Mouse (Mus musculus) CH12.LX (cell line): Measurements from ENCODE around the gene Serinc5. TPM values are rescaled to one million over a fixed set of nuclear protein-coding genes. Genes with fewer than 3 reads are reported as not detected.

Source experiments
- DNase-seq: peaks from one replicate; pipeline ENCODE4 v3.0.0-alpha.2; 2013; ENCODE audit errors: extremely low read depth
- H3K27ac ChIP-seq: 2 replicates; pipeline ENCODE4 v1.5.1; 2012; ENCODE audit warnings: low read depth, mild to moderate bottlenecking, control low read depth, moderate library complexity; ENCODE audit not compliant: insufficient read depth
- H3K27me3 ChIP-seq: replicated peaks from 2 replicates; pipeline ENCODE3; 2012; ENCODE audit warnings: inconsistent platforms
- H3K36me3 ChIP-seq, 2 experiments: replicated peaks in 1 of 2; 2 replicates each; pipeline versions ENCODE3 to v1.6.1; 2012; ENCODE audit warnings: inconsistent platforms in 1 of 2, low read length in 1 of 2, mild to moderate bottlenecking in 1 of 2, mixed read lengths in 1 of 2, moderate library complexity in 1 of 2; ENCODE audit not compliant: control insufficient read depth in 1 of 2, insufficient read depth in 1 of 2
- H3K4me1 ChIP-seq, 2 experiments: 2 replicates each; pipeline ENCODE4 v1.6.1; 2012; ENCODE audit warnings: inconsistent platforms in 1 of 2, moderate library complexity in 1 of 2; ENCODE audit not compliant: insufficient read depth in 2 of 2, control insufficient read depth in 1 of 2
- H3K4me2 ChIP-seq: 2 replicates; pipeline ENCODE4 v1.6.1; 2012; ENCODE audit warnings: low read depth, mild to moderate bottlenecking, control low read depth; ENCODE audit not compliant: poor library complexity, insufficient read depth, severe bottlenecking
- H3K4me3 ChIP-seq, 3 experiments: fragments of 150-350 bp in 1 of 3; sonication (generic) in 1 of 3; replicated peaks in 1 of 3; 2 replicates each; pipeline versions ENCODE3 to v1.5.1; 2011 to 2012; ENCODE audit warnings: low read depth in 2 of 3, low read length in 2 of 3, mild to moderate bottlenecking in 2 of 3, moderate library complexity in 2 of 3, control low read depth in 1 of 3, improper control_type of control experiment in 1 of 3, inconsistent platforms in 1 of 3, mixed read lengths in 1 of 3; ENCODE audit not compliant: poor library complexity in 1 of 3
- H3K79me2 ChIP-seq: replicated peaks from 2 replicates; pipeline ENCODE4 v1.6.1; 2012; ENCODE audit warnings: mild to moderate bottlenecking, moderate library complexity; ENCODE audit not compliant: control insufficient read depth, poor library complexity, insufficient read depth, severe bottlenecking; ENCODE audit errors: extremely low read depth
- H3K9ac ChIP-seq: 2 replicates; pipeline ENCODE4 v1.6.1; 2012; ENCODE audit warnings: low read depth, mild to moderate bottlenecking, control low read depth, moderate library complexity; ENCODE audit not compliant: insufficient read depth
- H3K9me3 ChIP-seq: replicated peaks from 2 replicates; pipeline ENCODE3; 2012; ENCODE audit warnings: low read length, inconsistent platforms, mixed read lengths
- EP300 ChIP-seq: IDR thresholded peaks from 2 replicates; pipeline ENCODE4 v1.6.1; 2011; ENCODE audit warnings: low read length, improper control_type of control experiment
- MAX ChIP-seq: IDR thresholded peaks from 2 replicates; pipeline ENCODE4 v1.6.1; 2011; ENCODE audit warnings: low read length, improper control_type of control experiment
- MXI1 ChIP-seq: IDR thresholded peaks from 2 replicates; pipeline ENCODE4 v1.6.1; 2011; ENCODE audit warnings: mild to moderate bottlenecking, low read depth, low read length, improper control_type of control experiment
- PAX5 ChIP-seq: IDR thresholded peaks from 2 replicates; pipeline ENCODE4 v1.6.1; 2012; ENCODE audit warnings: low read length, inconsistent platforms, mixed read lengths
- POLR2A ChIP-seq: IDR thresholded peaks from 2 replicates; pipeline ENCODE4 v1.6.1; 2011; ENCODE audit warnings: low read depth, mild to moderate bottlenecking, improper control_type of control experiment, low read length
- TCF12 ChIP-seq: IDR thresholded peaks from 2 replicates; pipeline ENCODE4 v1.6.1; 2014; ENCODE audit warnings: low read depth, mild to moderate bottlenecking, inconsistent platforms, low read length, improper control_type of control experiment
- USF2 ChIP-seq: conservative IDR thresholded peaks from 2 replicates; pipeline ENCODE4 v1.6.1; 2011; ENCODE audit warnings: low read depth, low read length, improper control_type of control experiment
- ZKSCAN1 ChIP-seq: IDR thresholded peaks from 2 replicates; pipeline ENCODE4 v1.6.1; 2012; ENCODE audit warnings: low read depth, inconsistent platforms, low read length, improper control_type of control experiment, borderline replicate concordance
- ZNF384 ChIP-seq: IDR thresholded peaks from 2 replicates; pipeline ENCODE4 v1.6.1; 2012; ENCODE audit warnings: low read depth, low read length, improper control_type of control experiment, inconsistent platforms
- dilution Hi-C: fragments of 300-500 bp; cut with MboI; formaldehyde crosslinking; loops from 2 replicates; pipeline ENCODE4 v1.14.3; 2020; ENCODE audit warnings: low sequenced_read_pairs; ENCODE audit not compliant: extremely low pct_unique_long_range_greater_than_20kb, extremely low pct_ligation_motif_present
- in situ Hi-C: fragments of 300-500 bp; cut with MboI; formaldehyde crosslinking; loops from 3 replicates; pipeline ENCODE4 v1.14.3; 2019; ENCODE audit warnings: low sequenced_read_pairs, low pct_ligation_motif_present, low pct_unique_long_range_greater_than_20kb, mixed read lengths
- polyA plus RNA-seq: library from polyadenylated mRNA; unstranded; fragments of >175 nt; gene quantifications from 2 replicates; pipeline ENCODE4 v1.2.1, GENCODE M21; 2012; ENCODE audit warnings: low read depth; ENCODE audit not compliant: insufficient read length
- total RNA-seq, 2 experiments: library from RNA; depleted of rRNA; stranded (reverse); fragments of 300-350 nt in 1 of 2; fragments of >200 nt in 1 of 2; gene quantifications; 2 replicates each; pipeline ENCODE4 v1.2.3; 2012 to 2014

Gene Serinc5
- total and polyA plus RNA-seq, 3 experiments, result 1.9 to 5.2 (median 4.3) TPM

DNA sequence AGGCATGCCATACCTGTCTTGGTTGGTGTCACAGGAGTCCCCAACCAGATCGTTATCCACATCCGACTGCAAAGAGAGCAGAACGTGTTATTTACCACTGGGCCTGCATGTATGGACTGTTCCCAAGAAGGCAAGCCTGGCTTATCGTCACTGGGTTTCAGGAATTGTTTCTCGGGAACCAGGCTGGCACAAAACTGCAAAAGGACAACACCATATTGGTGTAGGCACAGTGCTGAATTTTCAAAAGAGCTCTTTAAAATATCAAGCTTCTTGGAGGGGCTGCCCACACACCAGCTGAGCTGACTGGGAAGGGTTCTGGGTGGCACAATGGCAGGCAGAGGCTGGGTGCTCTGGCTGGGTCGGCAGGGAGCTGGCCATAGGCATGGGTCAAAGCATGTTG lies 149.6 kb downstream of the Serinc5 start:
- no peak overlapping the region for H3K4me3 ChIP-seq
- H3K4me2 ChIP-seq, result no peak overlapping the region
- no peak for DNase-seq
- no peak overlapping the region for H3K9ac ChIP-seq
- no peaks in the 10 kb centered on the region for H3K79me2 ChIP-seq
- H3K36me3 ChIP-seq, result no peaks in the 10 kb centered on the region
- dilution Hi-C loops (no loop called here), in situ Hi-C loops (loop anchor here (25.0 kb wide), 3 partner anchors 502 to 952 kb away; no protein-coding TSS in a partner anchor)
- H3K27me3 ChIP-seq, result no peaks in the 10 kb centered on the region
- H3K9me3 ChIP-seq, result no peaks in the 10 kb centered on the region
- no peaks in the 10 kb centered on the region for H3K4me1 ChIP-seq
- TF ChIP-seq MAX (no peak), USF2 (no peak), ZNF384 (no peak), POLR2A (no peak), PAX5 (no peak), EP300 (no peak), ZKSCAN1 (no peak), MXI1 (no peak), TCF12 (no peak)
- H3K27ac ChIP-seq, result no peak overlapping the region

Other genes with a start within 250 kb of the Serinc5 start
- not detected in 2 replicates for gene Ankrd34b, start 185.2 kb upstream of the Serinc5 start, total RNA-seq (2012; rRNA removed)
- not detected in 2 replicates for gene Ankrd34b, start 185.2 kb upstream of the Serinc5 start, total RNA-seq (2014; rRNA removed)
- gene Ankrd34b, start 185.2 kb upstream of the Serinc5 start, polyA plus RNA-seq, result not detected in 2 replicates
- 3.1 and 3.7 TPM in 2 replicates for gene Fam151b, start 127.1 kb upstream of the Serinc5 start, total RNA-seq (2012; rRNA removed)
- 5.2 and 6.0 TPM in 2 replicates for gene Fam151b, start 127.1 kb upstream of the Serinc5 start, total RNA-seq (2014; rRNA removed)
- gene Fam151b, start 127.1 kb upstream of the Serinc5 start, polyA plus RNA-seq, result 2.2 and 2.5 TPM in 2 replicates
- gene Zfyve16, start 80.2 kb upstream of the Serinc5 start, total RNA-seq (2012; rRNA removed), result 6.8 and 8.0 TPM in 2 replicates
- 8.5 and 9.0 TPM in 2 replicates for gene Zfyve16, start 80.2 kb upstream of the Serinc5 start, total RNA-seq (2014; rRNA removed)
- 4.3 and 5.1 TPM in 2 replicates for gene Zfyve16, start 80.2 kb upstream of the Serinc5 start, polyA plus RNA-seq
- gene Spz1, start 34.9 kb upstream of the Serinc5 start, total RNA-seq (2012; rRNA removed), result not detected in 2 replicates
- gene Spz1, start 34.9 kb upstream of the Serinc5 start, total RNA-seq (2014; rRNA removed), result not detected in 2 replicates
- not detected in 2 replicates for gene Spz1, start 34.9 kb upstream of the Serinc5 start, polyA plus RNA-seq
- not detected in 2 replicates for gene Thbs4, start 183.7 kb downstream of the Serinc5 start, total RNA-seq (2012; rRNA removed)
- gene Thbs4, start 183.7 kb downstream of the Serinc5 start, total RNA-seq (2014; rRNA removed), result not detected in 2 replicates
- not detected in 2 replicates for gene Thbs4, start 183.7 kb downstream of the Serinc5 start, polyA plus RNA-seq
- gene Mtx3, start 233.7 kb downstream of the Serinc5 start, total RNA-seq (2012; rRNA removed), result 7.1 and 8.1 TPM in 2 replicates
- 10.9 and 12.9 TPM in 2 replicates for gene Mtx3, start 233.7 kb downstream of the Serinc5 start, total RNA-seq (2014; rRNA removed)
- 15.3 and 17.3 TPM in 2 replicates for gene Mtx3, start 233.7 kb downstream of the Serinc5 start, polyA plus RNA-seq